Mouse (Mus musculus): ENCODE data around the gene Dguok. TPM values are rescaled to one million over a fixed set of nuclear protein-coding genes. Genes with fewer than 3 reads are reported as not detected.

Dguok gene
- polyA plus RNA-seq, 1 experiment = 53.9 TPM

DNA sequence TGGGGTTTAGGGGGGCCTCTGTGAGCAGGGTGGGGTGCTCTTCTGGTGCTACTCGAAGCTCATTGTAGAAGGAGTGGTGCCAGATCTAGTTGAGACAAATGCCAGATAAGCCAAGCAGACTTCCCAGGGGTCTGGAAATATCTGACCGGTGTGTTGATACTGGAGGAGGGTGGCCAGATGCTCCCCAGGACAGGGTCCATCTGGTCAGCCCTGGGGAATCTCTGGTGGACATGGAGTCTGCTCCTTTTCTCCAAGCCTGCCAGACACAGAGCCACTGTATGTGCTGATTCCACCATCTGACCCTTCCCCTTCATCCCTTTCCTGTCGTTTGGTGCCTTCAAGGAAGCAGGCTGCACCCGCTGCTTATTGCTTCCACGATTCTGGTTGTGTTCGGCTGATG lies 16.4 kb upstream of the Dguok start:
- TF ChIP-seq CTCF (IDR thresholded peaks at IDR 0.05; ENCODE audit: extremely low read depth, insufficient read depth, low read length) (no peak), POLR2A (IDR thresholded peaks at IDR 0.05; ENCODE audit: extremely low read depth, insufficient read depth, low read length) (no peak)
- no peaks in the 10 kb centered on the region for H3K4me1 ChIP-seq (ENCODE audit: control insufficient read depth, insufficient read depth, low read length)
- H3K27ac ChIP-seq (ENCODE audit: insufficient read depth, low read length) = no peak overlapping the region
- H3K4me3 ChIP-seq (ENCODE audit: insufficient read depth, low read length) = no peak overlapping the region

- Histone ChIP-seq H3K27ac (ENCODE audit: insufficient read depth, low read length) (no peak overlapping the region), H3K4me1 (ENCODE audit: control insufficient read depth, insufficient read depth, low read length) (no peaks in the 10 kb centered on the region), H3K4me3 (ENCODE audit: insufficient read depth, low read length) (no peak overlapping the region)
- TF ChIP-seq CTCF (IDR thresholded peaks at IDR 0.05; ENCODE audit: extremely low read depth, insufficient read depth, low read length) = no peak
- no peak for TF ChIP-seq POLR2A (IDR thresholded peaks at IDR 0.05; ENCODE audit: extremely low read depth, insufficient read depth, low read length)
Observed at GRCm38 (mm10) chr6:83521784-83522183, 15.0 kb upstream of the Dguok start.

- no peaks in the 10 kb centered on the region for H3K4me1 ChIP-seq (ENCODE audit: control insufficient read depth, insufficient read depth, low read length)
- H3K4me3 ChIP-seq (ENCODE audit: insufficient read depth, low read length) = no peak overlapping the region
- no peak overlapping the region for H3K27ac ChIP-seq (ENCODE audit: insufficient read depth, low read length)
- no peak for TF ChIP-seq POLR2A (IDR thresholded peaks at IDR 0.05; ENCODE audit: extremely low read depth, insufficient read depth, low read length)
- TF ChIP-seq CTCF (IDR thresholded peaks at IDR 0.05; ENCODE audit: extremely low read depth, insufficient read depth, low read length) = no peak
Observed at GRCm38 (mm10) chr6:83518637-83519036, 11.9 kb upstream of the Dguok start.

- TF ChIP-seq CTCF (IDR thresholded peaks at IDR 0.05; ENCODE audit: extremely low read depth, insufficient read depth, low read length) (no peak), POLR2A (IDR thresholded peaks at IDR 0.05; ENCODE audit: extremely low read depth, insufficient read depth, low read length) (no peak)
- Histone ChIP-seq H3K27ac (ENCODE audit: insufficient read depth, low read length) (no peak overlapping the region), H3K4me3 (ENCODE audit: insufficient read depth, low read length) (no peak overlapping the region), H3K4me1 (ENCODE audit: control insufficient read depth, insufficient read depth, low read length) (no peaks in the 10 kb centered on the region)
Observed at GRCm38 (mm10) chr6:83515172-83515571, 8.4 kb upstream of the Dguok start.

DNA sequence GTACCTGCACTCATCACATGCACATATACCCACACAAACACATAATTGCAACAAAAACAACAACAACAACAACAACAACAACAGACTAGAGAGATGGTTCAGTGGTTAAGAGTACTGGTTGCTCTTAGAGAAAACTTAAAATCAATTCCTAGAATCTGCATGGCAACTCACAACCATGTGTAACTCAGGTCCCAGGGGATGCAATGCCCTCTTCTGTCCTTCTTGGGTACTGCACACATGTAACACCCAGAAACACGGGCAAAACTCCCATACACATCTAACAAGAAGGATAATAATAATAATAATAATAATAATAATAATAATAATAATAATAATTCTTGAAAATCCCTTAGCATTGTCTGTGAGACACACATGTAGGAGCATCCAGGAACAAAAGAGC lies 5.7 kb upstream of the Dguok start:
- Histone ChIP-seq H3K4me1 (ENCODE audit: control insufficient read depth, insufficient read depth, low read length) (no peaks in the 10 kb centered on the region; the same call in 1 of the 2 replicates), H3K27ac (ENCODE audit: insufficient read depth, low read length) (no peak overlapping the region), H3K4me3 (ENCODE audit: insufficient read depth, low read length) (no peak overlapping the region)
- TF ChIP-seq POLR2A (IDR thresholded peaks at IDR 0.05; ENCODE audit: extremely low read depth, insufficient read depth, low read length) (no peak), CTCF (IDR thresholded peaks at IDR 0.05; ENCODE audit: extremely low read depth, insufficient read depth, low read length) (peak; percentile 85)

- Histone ChIP-seq H3K4me3 (ENCODE audit: insufficient read depth, low read length) (no peak overlapping the region), H3K4me1 (ENCODE audit: control insufficient read depth, insufficient read depth, low read length) (peaks cover under 1% of the 10 kb centered on the region; the same call in 1 of the 2 replicates), H3K27ac (ENCODE audit: insufficient read depth, low read length) (no peak overlapping the region)
- no peak for TF ChIP-seq POLR2A (IDR thresholded peaks at IDR 0.05; ENCODE audit: extremely low read depth, insufficient read depth, low read length)
- 0 out of 2 replicates have a peak, but pooled peaks have one; percentile 6 for TF ChIP-seq CTCF (IDR thresholded peaks at IDR 0.05; ENCODE audit: extremely low read depth, insufficient read depth, low read length)
Observed at GRCm38 (mm10) chr6:83510210-83510609, 3.4 kb upstream of the Dguok start.

- H3K4me3 ChIP-seq (ENCODE audit: insufficient read depth, low read length) = no peak overlapping the region
- no peak for TF ChIP-seq POLR2A (IDR thresholded peaks at IDR 0.05; ENCODE audit: extremely low read depth, insufficient read depth, low read length)
- peak; percentile 35; the same call in 1 of the 2 replicates for TF ChIP-seq CTCF (IDR thresholded peaks at IDR 0.05; ENCODE audit: extremely low read depth, insufficient read depth, low read length)
- no peak overlapping the region for H3K27ac ChIP-seq (ENCODE audit: insufficient read depth, low read length)
- peaks cover 1% of the 10 kb centered on the region; the same call in 1 of the 2 replicates for H3K4me1 ChIP-seq (ENCODE audit: control insufficient read depth, insufficient read depth, low read length)
Observed at GRCm38 (mm10) chr6:83509442-83509841, 2.7 kb upstream of the Dguok start.

DNA sequence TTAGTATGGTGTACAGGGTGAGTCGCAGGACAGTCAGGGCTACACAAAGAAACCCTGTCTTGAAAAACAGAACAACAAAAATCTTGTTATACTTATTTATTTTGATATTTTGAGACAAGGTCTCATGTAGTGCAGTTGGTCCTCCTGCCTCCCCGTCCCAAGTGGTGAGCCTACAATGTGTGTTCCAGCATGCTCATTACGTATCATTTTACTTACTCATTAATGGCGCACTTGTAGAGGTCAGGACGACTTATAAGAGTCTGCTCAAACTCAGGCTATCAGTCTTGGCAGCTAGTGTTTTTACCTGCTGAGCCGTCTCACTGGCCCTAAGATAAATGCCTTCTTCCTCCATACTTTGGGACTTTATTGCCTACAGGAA lies 388 bp upstream of the Dguok start:
- Histone ChIP-seq H3K4me3 (ENCODE audit: insufficient read depth, low read length) (peak overlapping the region; percentile 59), H3K4me1 (ENCODE audit: control insufficient read depth, insufficient read depth, low read length) (peaks cover 5% of the 10 kb centered on the region)
- TF ChIP-seq CTCF (IDR thresholded peaks at IDR 0.05; ENCODE audit: extremely low read depth, insufficient read depth, low read length) = no peak
- TF ChIP-seq POLR2A (IDR thresholded peaks at IDR 0.05; ENCODE audit: extremely low read depth, insufficient read depth, low read length) = no peak

GRCm38 (mm10) chr6:83505554-83505953 lies 1.2 kb downstream of the Dguok start:
- Histone ChIP-seq H3K27ac (ENCODE audit: insufficient read depth, low read length) (no peak overlapping the region), H3K4me3 (ENCODE audit: insufficient read depth, low read length) (peak overlapping the region; percentile 59), H3K4me1 (ENCODE audit: control insufficient read depth, insufficient read depth, low read length) (peaks cover 7% of the 10 kb centered on the region)
- TF ChIP-seq CTCF (IDR thresholded peaks at IDR 0.05; ENCODE audit: extremely low read depth, insufficient read depth, low read length) (no peak), POLR2A (IDR thresholded peaks at IDR 0.05; ENCODE audit: extremely low read depth, insufficient read depth, low read length) (no peak)

More for the DNA sequence above, 388 bp upstream of the Dguok start:
- H3K27ac ChIP-seq (ENCODE audit: insufficient read depth, low read length) = no peak overlapping the region

DNA sequence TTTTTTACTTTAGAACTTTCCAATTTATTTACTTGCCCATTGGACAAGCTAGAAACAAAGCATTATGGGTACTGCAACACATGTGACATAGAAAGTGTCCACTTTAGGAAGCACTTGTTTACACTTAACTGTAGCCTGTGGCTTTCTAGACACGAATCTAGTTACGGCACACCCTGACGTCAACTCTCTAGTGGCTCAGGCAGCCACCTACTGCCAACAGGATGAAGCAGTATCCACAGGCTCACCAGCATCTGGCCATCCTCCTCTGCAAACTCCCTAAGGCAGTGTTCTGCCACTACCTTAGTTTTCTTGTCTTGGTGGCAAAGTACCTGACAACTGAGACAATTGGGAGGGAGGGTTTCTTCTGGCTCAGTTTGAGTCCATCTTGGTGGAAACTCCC lies 3.4 kb downstream of the Dguok start:
- Histone ChIP-seq H3K4me1 (ENCODE audit: control insufficient read depth, insufficient read depth, low read length) (peaks cover 12% of the 10 kb centered on the region), H3K27ac (ENCODE audit: insufficient read depth, low read length) (no peak overlapping the region), H3K4me3 (ENCODE audit: insufficient read depth, low read length) (no peak overlapping the region)
- TF ChIP-seq CTCF (IDR thresholded peaks at IDR 0.05; ENCODE audit: extremely low read depth, insufficient read depth, low read length) (no peak), POLR2A (IDR thresholded peaks at IDR 0.05; ENCODE audit: extremely low read depth, insufficient read depth, low read length) (no peak)

Measured in cortical plate, adult 2 months (tissue).